Mouse (Mus musculus): ENCODE measurements around the gene Eci1.

The Eci1 gene

DNA sequence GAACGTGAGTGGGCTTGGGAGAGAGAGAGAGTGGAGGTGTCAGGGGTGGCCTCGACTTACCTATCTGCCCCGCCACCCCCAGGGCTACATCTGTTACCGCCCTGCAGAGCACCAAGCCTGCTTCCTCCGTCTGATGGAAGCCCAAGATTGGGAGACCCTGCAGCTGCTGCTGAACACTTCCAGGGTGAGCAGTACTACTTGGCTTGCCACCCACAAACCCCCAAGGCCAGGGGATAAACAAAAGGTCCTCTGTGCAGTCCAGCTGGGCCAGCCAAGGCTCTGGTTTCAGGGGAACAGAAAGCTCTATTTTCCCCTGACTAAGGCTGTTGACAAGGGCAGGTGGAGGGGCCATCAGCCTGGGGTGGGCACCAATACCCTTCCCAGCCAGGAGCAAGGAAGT lies 48.1 kb downstream of the Eci1 start:
- DNase-seq: peak; percentile 81

DNA sequence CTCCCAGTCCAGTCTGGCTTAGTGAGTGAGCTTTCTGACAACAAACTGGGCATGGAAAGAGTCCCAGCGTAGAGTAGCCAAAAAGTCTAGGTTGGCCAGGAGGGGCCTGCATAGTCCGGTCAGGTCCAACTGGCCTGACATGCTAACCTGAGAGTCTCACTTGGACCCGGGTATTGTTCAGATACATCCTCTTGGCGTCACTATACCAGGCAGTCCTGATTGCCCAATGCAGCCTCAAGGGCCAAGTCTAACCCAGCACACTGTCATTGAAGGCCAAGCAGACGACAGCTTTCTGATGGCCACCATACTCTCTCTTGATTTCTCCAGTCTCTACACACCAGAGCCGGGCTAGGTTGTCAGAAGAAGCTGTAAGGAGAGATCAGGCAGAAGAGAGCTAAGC lies 49.1 kb downstream of the Eci1 start:
- DNase-seq: no peak

DNA sequence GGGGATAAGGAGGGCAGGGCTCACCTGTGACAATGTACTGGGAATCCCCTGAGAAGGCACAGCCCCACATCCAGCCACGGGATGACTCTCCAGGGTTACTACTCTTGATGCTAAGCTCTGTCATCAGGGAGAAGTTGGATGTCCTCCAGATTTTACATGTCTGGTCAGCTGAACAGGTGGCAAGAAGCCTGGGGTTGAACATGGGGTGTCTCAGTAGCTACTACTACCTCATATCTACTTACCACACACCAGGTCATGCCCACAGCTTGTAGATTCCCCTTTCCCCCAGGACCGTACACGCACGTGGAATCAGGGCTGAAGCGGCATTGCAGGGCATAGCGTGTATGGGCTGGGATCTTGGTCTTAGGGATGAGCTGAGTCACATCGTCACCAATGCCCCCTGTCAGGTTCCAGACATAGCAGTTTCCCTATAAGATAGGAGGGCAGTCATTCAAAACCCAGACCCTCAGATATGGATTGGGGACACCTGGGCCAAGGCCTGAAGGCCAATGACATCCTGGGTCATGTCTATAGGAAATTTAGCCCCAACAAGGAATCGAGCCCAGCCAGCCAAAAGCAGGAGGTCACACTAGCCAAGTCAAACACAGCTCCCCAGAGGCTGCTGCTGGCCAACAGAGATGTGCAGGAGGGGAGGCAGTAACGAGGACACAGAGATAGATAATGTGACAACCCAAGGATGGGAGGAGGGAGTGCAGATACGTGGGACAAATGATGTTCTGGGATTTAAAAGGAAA lies 49.8 kb downstream of the Eci1 start:
- no peak for DNase-seq

DNA sequence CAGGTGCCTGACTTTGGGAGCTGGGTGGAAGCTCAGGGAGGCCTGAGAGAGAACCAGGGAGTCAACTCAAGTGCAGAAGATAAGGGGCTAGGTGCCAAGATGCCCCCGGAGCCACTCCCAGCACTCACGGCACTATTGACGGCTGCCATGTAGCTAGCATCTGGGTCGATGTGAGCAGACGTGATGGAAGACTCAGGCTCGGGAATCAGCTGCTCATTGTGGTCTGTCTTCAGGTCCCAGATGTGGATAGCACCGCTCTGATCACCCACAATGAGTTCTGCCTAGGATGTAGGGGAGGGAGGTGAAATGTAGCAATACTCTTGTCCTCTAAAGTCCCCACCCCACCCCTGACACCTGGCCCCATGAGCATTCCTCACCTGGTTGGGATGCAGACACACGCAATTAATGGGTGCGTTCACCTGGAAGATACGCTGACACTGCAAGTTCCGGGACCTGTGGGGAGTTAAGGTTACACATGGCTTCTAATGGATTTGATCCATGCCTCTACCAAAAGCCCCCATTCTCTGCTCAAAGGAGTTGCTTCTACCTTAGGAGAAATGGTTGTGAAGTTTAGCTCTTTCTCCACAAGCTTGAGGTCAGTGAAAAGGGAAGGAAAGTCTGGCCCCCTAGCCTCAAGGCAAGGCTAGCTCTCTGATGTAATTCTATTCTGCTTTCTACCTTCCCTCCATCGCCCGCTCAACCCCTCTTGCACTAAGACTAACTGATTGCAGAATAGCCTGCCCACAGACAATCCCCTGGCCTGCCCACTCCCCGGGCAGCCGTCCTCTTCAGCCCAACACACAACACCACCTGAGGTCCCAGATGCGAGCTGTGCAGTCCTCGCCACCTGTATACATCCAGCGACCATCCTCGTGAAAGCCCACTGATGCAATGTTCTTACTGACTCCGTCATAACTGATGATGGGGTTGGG lies 50.9 kb downstream of the Eci1 start:
- no peak for DNase-seq

DNA sequence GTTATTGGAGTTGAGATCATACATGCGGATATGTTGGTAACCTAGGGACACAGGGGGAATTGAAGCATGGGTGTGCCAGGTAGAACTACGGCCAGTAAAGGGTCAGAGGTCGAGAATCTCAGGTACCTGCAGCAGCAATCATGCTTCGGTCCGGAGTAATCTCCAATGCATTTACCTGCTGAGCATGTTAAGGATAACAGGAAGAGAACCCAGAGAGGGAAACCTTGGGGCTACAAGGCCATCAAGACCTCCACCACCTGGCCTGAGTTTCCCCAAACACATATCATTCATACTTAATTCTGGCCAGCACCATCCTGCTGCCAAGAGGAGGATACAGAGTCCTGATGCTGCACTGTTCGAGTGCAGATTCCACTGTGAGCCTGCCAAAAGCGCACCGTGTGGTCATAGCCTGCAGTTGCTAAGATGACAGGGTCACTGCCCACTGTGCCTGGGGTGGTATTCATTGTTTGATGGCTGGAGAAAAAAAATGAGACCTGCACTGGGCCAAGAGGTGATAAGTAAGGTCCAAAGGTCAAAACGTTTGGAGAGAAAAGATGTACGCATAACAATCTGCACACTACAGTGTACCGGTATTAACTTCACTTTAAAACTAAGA lies 51.7 kb downstream of the Eci1 start:
- DNase-seq: no peak

DNA sequence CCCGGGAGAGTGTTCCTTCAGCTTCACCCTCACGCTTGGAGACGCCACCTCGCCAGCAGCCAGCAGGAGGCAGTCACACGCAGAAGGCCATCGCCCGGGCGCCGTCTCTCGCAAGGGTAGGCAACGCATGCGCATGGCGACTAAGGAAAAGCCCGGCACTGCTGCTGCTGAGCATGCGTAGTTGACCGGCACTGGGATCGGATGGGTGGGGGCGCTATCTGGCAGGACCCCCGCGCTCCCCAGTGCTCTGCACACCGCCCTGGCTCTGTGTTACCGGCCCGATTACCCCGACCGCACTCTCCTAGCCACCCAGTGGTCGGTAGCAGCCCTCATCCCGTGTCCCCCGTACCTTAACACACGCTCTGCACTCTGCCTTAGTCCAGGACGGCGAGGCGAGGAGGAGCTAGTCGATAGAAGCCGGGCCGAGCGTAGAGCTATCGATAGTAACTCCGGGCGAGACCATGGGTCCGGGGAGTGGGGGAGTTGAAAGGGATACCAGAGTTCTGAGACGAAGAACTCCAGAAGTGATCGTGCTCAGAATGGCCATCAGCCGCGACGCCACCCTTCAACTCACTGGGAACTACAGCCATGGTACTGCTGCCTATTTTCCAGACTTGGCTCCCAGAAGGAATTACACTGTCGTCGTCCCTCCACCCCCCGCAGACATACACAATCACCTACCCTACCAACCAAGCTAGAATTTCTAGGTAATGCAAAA lies 52.4 kb downstream of the Eci1 start, which contains the start of gene Mlst8:
Mlst8 (minus strand) TSS at position 416 of the 718 bp plus-strand sequence.
- DNase-seq: peak; percentile 96

DNA sequence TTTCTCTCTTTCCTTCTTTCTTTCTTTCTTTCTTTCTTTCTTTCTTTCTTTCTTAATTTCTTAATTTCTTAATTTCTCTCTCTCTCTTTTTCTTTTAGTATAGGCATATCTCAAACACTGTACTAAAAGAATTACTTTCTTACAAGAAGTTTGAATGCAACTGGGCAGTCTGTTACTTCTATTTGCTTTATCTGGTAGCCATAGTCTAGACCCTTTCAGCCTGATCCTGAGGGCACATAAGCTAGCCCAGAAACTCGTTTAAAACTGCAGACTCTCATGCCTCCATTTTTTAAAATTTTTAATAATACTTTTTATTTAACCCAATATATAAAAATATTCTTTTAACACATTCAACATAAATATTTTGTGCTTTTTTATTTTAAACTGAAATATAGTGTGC lies 53.0 kb downstream of the Eci1 start:
- no peak for DNase-seq

DNA sequence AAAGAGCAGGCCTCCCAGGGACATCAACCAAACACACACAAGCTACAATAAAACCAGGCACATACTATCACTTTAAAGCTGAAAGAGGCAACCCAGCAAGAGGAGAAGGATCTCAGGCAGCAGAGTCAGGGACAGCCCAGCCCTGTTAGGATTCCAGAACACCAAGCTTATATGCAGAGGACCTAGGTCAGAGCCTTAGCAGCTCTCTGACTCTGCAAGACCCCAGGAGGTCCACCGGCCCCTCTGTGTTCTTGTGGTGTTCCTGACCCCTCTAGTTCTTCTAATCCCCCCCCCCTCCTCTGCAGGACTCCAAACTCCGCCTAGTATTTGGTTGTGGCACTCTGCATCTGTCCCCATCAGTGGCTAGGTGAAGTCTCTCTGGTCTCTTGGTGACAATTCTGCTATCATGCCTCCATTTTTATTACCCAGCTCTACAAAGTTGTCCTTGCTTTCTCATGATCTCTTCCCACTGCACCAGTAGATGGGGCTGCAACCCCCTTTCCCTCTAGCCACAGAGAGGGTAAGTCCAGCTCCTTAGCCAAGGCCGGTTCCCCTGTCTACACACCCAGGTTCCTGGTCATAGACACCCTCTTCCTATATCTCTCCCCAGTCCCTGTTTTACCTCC lies 53.9 kb downstream of the Eci1 start:
- DNase-seq: no peak

DNA sequence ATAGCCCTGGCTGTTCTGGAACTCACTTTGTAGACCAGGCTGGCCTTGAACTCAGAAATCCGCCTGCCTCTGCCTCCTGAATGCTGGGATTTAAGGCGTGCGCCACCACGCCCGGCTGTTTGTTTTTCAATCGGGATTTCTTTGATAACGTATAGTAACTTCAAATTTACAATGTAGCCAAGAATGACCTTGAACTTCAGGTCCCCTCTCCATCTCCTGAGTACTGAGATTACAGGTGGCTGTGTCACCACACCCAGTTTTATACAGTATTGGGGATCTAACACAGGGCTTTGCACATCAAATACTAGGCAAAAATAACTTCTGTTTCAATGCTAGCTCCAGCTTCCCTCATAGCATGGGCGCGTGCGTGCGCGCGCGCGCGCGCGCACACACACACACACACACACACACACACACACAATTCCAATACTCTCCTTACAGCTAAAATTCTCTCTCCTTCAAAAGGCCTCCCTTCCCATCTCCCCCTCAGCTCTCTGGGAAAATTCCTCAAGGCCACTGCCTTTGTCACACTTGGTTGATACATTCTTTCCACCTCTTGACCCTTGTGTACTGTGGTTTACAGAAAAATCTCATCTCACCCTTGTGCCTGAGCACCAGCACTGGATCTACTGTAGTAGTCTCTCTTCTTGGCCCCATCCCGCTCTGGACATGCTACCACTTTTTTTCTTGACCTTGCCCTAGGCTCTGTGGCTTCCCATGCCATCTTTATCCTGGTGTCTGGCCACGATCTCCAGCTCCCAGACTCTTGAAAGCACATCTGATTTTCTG lies 54.8 kb downstream of the Eci1 start:
- DNase-seq: no peak

DNA sequence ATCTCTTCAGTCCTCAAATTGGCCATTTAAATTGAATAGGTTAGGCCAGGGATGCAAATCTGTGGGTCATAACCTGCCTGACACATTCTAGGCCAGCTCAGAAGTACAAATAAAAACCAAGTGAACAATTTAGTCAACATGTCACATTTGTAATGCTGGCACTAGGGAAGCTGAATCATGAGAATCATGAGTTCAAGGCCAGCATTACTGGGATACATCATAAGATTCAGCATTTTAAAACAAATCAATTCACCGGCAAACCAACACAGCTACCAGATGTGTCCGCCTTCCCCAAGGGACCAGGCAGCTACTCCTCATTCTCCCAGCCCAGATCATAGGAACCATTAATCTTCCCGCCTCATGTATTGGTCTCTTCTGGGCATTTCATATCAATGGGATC lies 57.1 kb downstream of the Eci1 start:
- DNase-seq: no peak

DNA sequence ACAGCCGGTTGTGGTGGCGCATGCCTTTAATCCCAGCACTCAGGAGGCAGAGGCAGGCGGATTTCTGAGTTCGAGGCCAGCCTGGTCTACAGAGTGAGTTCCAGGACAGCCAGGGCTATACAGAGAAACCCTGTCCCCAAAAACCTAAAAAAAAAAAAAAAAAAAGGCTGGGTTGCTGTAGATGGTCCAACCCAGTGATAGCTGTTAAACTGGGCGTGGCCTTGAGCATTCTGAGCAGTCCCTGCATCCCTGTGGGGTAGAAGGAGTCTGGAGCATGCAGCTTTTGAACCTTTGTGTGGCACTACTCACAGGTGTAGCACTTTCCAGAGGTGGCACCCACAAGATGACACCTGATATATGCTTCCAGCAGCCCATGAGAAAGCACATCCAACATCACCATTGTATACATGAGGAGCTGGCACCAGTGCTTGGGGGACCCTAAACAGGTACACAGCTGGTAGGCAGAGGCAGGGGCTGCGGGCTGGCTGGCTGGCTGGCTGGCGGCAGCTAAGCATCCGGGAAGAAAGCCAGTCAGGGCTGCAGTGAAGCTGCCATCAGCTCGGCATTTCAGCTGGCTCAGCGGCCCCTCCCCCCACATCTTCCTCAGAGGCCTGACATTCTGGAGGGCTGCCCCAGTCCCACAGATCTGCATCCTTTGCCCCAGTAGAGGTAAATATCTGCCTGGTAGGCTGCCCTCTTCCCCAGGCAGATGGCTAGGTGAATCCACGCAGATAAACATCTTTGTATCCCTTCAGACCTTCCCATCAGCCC lies 58.8 kb downstream of the Eci1 start:
- DNase-seq: no peak

DNA sequence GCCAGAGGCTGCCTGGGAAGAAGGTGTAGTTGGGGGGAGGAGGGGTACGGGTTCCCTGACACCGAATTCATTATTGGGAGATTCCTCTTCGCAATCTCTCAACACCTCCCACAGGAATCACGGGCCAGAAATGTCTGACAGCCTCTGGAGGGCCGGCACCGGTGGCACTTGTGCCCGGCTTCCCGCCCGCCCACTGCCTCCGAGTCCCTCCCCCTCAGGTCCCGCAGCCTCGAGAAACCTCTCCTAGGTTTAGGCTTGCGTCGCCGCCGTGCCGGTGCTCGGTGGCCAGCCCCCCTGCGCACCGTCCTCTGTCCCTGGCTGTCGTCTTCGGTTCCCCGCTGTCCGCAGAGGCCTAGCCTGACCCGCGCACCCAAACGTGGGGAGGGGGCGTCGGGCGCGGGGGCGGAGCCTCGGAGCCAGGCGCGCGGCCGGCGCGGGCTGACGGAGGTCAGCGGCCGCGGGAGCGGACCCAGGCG lies 61.8 kb downstream of the Eci1 start, which contains the start of gene Caskin1:
Caskin1 (plus strand) TSS at position 416 of the 476 bp plus-strand sequence.
- DNase-seq: no peak

DNA sequence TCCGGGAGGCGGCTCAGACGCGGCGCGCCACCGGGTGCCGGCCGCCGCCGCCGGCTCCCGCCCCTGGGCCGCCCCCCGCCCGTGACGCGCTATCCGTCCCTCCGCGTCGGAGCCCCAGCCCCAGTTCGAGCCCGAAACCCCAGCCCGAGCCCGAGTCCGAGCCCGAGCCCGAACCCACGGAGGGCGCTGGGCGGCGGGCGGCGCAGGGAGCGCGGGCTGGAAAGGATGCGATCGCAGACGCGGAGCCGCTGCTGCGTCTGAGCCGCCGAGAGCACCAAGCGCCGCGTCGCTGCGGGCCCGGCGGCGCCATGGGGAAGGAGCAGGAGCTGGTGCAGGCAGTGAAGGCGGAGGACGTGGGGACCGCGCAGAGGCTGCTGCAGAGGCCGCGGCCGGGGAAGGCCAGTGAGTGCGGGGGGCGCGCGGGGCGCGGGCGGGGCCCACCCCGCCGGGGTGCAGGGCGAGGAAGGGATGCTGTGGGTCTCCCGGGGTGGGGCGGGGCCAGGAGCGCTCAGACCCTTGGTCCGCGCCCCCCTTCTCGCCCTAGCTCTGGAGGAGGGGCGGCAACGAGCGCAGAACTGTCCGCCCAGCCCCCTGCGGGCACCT lies 62.3 kb downstream of the Eci1 start:
- DNase-seq: no peak

Measured in layer of hippocampus, adult 9-11 months (tissue).